Mouse (Mus musculus): ENCODE measurements around the gene Spats2l. TPM values are rescaled to one million over a fixed set of nuclear protein-coding genes. Genes with fewer than 3 reads are reported as not detected.
A peak's percentile ranks its signal among the peaks of the same experiment; 100 is the strongest.

Spats2l gene
- polyA plus RNA-seq, 1 experiment from 2014 or later: 67.7 TPM

- Histone ChIP-seq H3K4me1 (replicated peaks) (peaks cover 42% of the 10 kb centered on the region), H3K36me3 (no peaks in the 10 kb centered on the region), H3K9me3 (no peaks in the 10 kb centered on the region), H3K9ac (no peak overlapping the region), H3K27ac (no peak overlapping the region), H3K4me3 (no peak overlapping the region), H3K27me3 (no peaks in the 10 kb centered on the region), H3K4me2 (no peak overlapping the region)
- WGBS: 70% methylated on average over 13 of the region's 13 CpGs
- no peak for ATAC-seq (ENCODE audit: low FRiP score)
These were observed 94.7 kb downstream of the Spats2l start for GRCm38 (mm10) chr1:57868651-57869050.

- no peak overlapping the region for H3K4me3 ChIP-seq
- ATAC-seq (ENCODE audit: low FRiP score): no peak
- WGBS: 44% methylated on average over 3 of the region's 3 CpGs
- no peak overlapping the region for H3K4me2 ChIP-seq
- H3K4me1 ChIP-seq (replicated peaks): peaks cover 67% of the 10 kb centered on the region
- no peak overlapping the region for H3K9ac ChIP-seq
- H3K9me3 ChIP-seq: no peaks in the 10 kb centered on the region
- H3K36me3 ChIP-seq: no peaks in the 10 kb centered on the region
- H3K27me3 ChIP-seq: no peaks in the 10 kb centered on the region
- H3K27ac ChIP-seq: 0 out of 2 replicates have a peak overlapping the region, but pooled peaks have one; percentile 8
These were observed 98.0 kb downstream of the Spats2l start for GRCm38 (mm10) chr1:57872006-57872405.

- H3K27me3 ChIP-seq: no peaks in the 10 kb centered on the region
- peaks cover 56% of the 10 kb centered on the region for H3K4me1 ChIP-seq (replicated peaks)
- peak overlapping the region; percentile 53 for H3K27ac ChIP-seq
- ATAC-seq (ENCODE audit: low FRiP score): no peak
- no peak overlapping the region for H3K4me2 ChIP-seq
- no peak overlapping the region for H3K4me3 ChIP-seq
- 73% methylated on average over 7 of the region's 7 CpGs for WGBS
- H3K36me3 ChIP-seq: no peaks in the 10 kb centered on the region
- H3K9ac ChIP-seq: no peak overlapping the region
- H3K9me3 ChIP-seq: no peaks in the 10 kb centered on the region
These were observed 100.0 kb downstream of the Spats2l start for GRCm38 (mm10) chr1:57873996-57874395.

GRCm38 (mm10) chr1:57875109-57875508, 101.1 kb downstream of the Spats2l start:
- Histone ChIP-seq H3K9me3 (no peaks in the 10 kb centered on the region), H3K4me3 (no peak overlapping the region), H3K27me3 (no peaks in the 10 kb centered on the region), H3K4me2 (no peak overlapping the region), H3K27ac (peak overlapping the region; percentile 88), H3K36me3 (no peaks in the 10 kb centered on the region), H3K4me1 (replicated peaks) (peaks cover 56% of the 10 kb centered on the region), H3K9ac (no peak overlapping the region)
- ATAC-seq (ENCODE audit: low FRiP score): peak; percentile 65
- WGBS: 56% methylated on average over 6 of the region's 6 CpGs

GRCm38 (mm10) chr1:57875512-57875911, 101.5 kb downstream of the Spats2l start:
- ATAC-seq (ENCODE audit: low FRiP score): peak; percentile 81
- no peaks in the 10 kb centered on the region for H3K9me3 ChIP-seq
- H3K4me2 ChIP-seq: peak overlapping the region; percentile 31; the same call in 1 of the 2 replicates
- H3K36me3 ChIP-seq: 0 out of 2 replicates have a peak, but pooled peaks cover 2% of the 10 kb centered on the region
- H3K27me3 ChIP-seq: no peaks in the 10 kb centered on the region
- H3K9ac ChIP-seq: peak overlapping the region; percentile 15; the same call in 1 of the 2 replicates
- H3K4me3 ChIP-seq: no peak overlapping the region
- H3K27ac ChIP-seq: peak overlapping the region; percentile 88
- WGBS: 17% methylated on average over 7 of the region's 7 CpGs
- H3K4me1 ChIP-seq (replicated peaks): peaks cover 53% of the 10 kb centered on the region

GRCm38 (mm10) chr1:57878957-57879356, 105.0 kb downstream of the Spats2l start:
- Histone ChIP-seq H3K9me3 (no peaks in the 10 kb centered on the region), H3K4me1 (replicated peaks) (peaks cover 22% of the 10 kb centered on the region), H3K4me2 (no peak overlapping the region), H3K9ac (no peak overlapping the region), H3K4me3 (no peak overlapping the region), H3K27ac (no peak overlapping the region), H3K27me3 (no peaks in the 10 kb centered on the region), H3K36me3 (0 out of 2 replicates have a peak, but pooled peaks cover 5% of the 10 kb centered on the region)
- WGBS: 93% methylated on average over 6 of the region's 6 CpGs
- ATAC-seq (ENCODE audit: low FRiP score): no peak

GRCm38 (mm10) chr1:57884867-57885266, 110.9 kb downstream of the Spats2l start:
- H3K27ac ChIP-seq: no peak overlapping the region
- no peaks in the 10 kb centered on the region for H3K9me3 ChIP-seq
- ATAC-seq (ENCODE audit: low FRiP score): no peak
- H3K4me2 ChIP-seq: no peak overlapping the region
- no peaks in the 10 kb centered on the region for H3K4me1 ChIP-seq (replicated peaks)
- H3K36me3 ChIP-seq: peaks cover 20% of the 10 kb centered on the region
- no peaks in the 10 kb centered on the region for H3K27me3 ChIP-seq
- 79% methylated on average over 2 of the region's 2 CpGs for WGBS
- no peak overlapping the region for H3K4me3 ChIP-seq
- H3K9ac ChIP-seq: no peak overlapping the region

- no peak overlapping the region for H3K4me3 ChIP-seq
- H3K27ac ChIP-seq: no peak overlapping the region
These were observed 115.8 kb downstream of the Spats2l start for GRCm38 (mm10) chr1:57889803-57890202.

GRCm38 (mm10) chr1:57890259-57890902, 116.4 kb downstream of the Spats2l start:
- Histone ChIP-seq H3K4me1 (replicated peaks) (peaks cover 6% of the 10 kb centered on the region; the same call in 1 of the 2 replicates), H3K36me3 (peaks cover 14% of the 10 kb centered on the region), H3K9ac (no peak overlapping the region), H3K27me3 (no peaks in the 10 kb centered on the region), H3K4me2 (no peak overlapping the region), H3K27ac (0 out of 2 replicates have a peak overlapping the region, but pooled peaks have one; percentile 2), H3K4me3 (no peak overlapping the region), H3K9me3 (no peaks in the 10 kb centered on the region)
- ATAC-seq (ENCODE audit: low FRiP score): peak; percentile 43; the same call in 1 of the 2 replicates
- WGBS: 11% methylated on average over 5 of the region's 5 CpGs

More at GRCm38 (mm10) chr1:57889803-57890202, 115.8 kb downstream of the Spats2l start:
- ATAC-seq (ENCODE audit: low FRiP score): no peak
- Histone ChIP-seq H3K9me3 (no peaks in the 10 kb centered on the region), H3K27me3 (no peaks in the 10 kb centered on the region), H3K9ac (no peak overlapping the region), H3K36me3 (peaks cover 14% of the 10 kb centered on the region), H3K4me2 (no peak overlapping the region), H3K4me1 (replicated peaks) (peaks cover 6% of the 10 kb centered on the region; the same call in 1 of the 2 replicates)
- 36% methylated on average over 5 of the region's 5 CpGs for WGBS

GRCm38 (mm10) chr1:57890903-57891267, 116.9 kb downstream of the Spats2l start:
- Histone ChIP-seq H3K27me3 (no peaks in the 10 kb centered on the region), H3K4me2 (no peak overlapping the region), H3K4me3 (no peak overlapping the region), H3K4me1 (replicated peaks) (peaks cover 6% of the 10 kb centered on the region; the same call in 1 of the 2 replicates), H3K9ac (no peak overlapping the region), H3K9me3 (no peaks in the 10 kb centered on the region), H3K36me3 (peaks cover 10% of the 10 kb centered on the region), H3K27ac (no peak overlapping the region)
- 69% methylated on average over 8 of the region's 8 CpGs for WGBS
- no peak for ATAC-seq (ENCODE audit: low FRiP score)

- no peaks in the 10 kb centered on the region for H3K27me3 ChIP-seq
- H3K9ac ChIP-seq: no peak overlapping the region
- H3K4me3 ChIP-seq: no peak overlapping the region
- no peak for ATAC-seq (ENCODE audit: low FRiP score)
- H3K9me3 ChIP-seq: no peaks in the 10 kb centered on the region
- 92% methylated on average over 3 of the region's 3 CpGs for WGBS
- H3K36me3 ChIP-seq: peaks cover 44% of the 10 kb centered on the region
- H3K4me2 ChIP-seq: no peak overlapping the region
- no peaks in the 10 kb centered on the region for H3K4me1 ChIP-seq (replicated peaks)
- no peak overlapping the region for H3K27ac ChIP-seq
These were observed 127.5 kb downstream of the Spats2l start for GRCm38 (mm10) chr1:57901494-57901893.

GRCm38 (mm10) chr1:57903793-57904192, 129.8 kb downstream of the Spats2l start:
- Histone ChIP-seq H3K27ac (no peak overlapping the region), H3K4me2 (no peak overlapping the region), H3K4me3 (no peak overlapping the region), H3K9ac (no peak overlapping the region), H3K27me3 (no peaks in the 10 kb centered on the region), H3K4me1 (replicated peaks) (no peaks in the 10 kb centered on the region), H3K36me3 (peaks cover 55% of the 10 kb centered on the region), H3K9me3 (no peaks in the 10 kb centered on the region)
- ATAC-seq (ENCODE audit: low FRiP score): no peak
- 86% methylated on average over 7 of the region's 7 CpGs for WGBS

- no peak overlapping the region for H3K4me2 ChIP-seq
- no peaks in the 10 kb centered on the region for H3K27me3 ChIP-seq
- peaks cover 53% of the 10 kb centered on the region for H3K36me3 ChIP-seq
- H3K9me3 ChIP-seq: no peaks in the 10 kb centered on the region
- no peak overlapping the region for H3K4me3 ChIP-seq
- H3K27ac ChIP-seq: no peak overlapping the region
- 80% methylated on average over 3 of the region's 3 CpGs for WGBS
- H3K9ac ChIP-seq: no peak overlapping the region
- ATAC-seq (ENCODE audit: low FRiP score): no peak
- no peaks in the 10 kb centered on the region for H3K4me1 ChIP-seq (replicated peaks)
These were observed 131.9 kb downstream of the Spats2l start for GRCm38 (mm10) chr1:57905912-57906311.
